Mouse (Mus musculus): ENCODE measurements at regions not wholly inside any gene's neighbourhood (a gene's known extent, or its start where the extent isn't known, plus 50 kb on each side); places are given as distances from the start of the nearest gene placed in this dataset.

DNA sequence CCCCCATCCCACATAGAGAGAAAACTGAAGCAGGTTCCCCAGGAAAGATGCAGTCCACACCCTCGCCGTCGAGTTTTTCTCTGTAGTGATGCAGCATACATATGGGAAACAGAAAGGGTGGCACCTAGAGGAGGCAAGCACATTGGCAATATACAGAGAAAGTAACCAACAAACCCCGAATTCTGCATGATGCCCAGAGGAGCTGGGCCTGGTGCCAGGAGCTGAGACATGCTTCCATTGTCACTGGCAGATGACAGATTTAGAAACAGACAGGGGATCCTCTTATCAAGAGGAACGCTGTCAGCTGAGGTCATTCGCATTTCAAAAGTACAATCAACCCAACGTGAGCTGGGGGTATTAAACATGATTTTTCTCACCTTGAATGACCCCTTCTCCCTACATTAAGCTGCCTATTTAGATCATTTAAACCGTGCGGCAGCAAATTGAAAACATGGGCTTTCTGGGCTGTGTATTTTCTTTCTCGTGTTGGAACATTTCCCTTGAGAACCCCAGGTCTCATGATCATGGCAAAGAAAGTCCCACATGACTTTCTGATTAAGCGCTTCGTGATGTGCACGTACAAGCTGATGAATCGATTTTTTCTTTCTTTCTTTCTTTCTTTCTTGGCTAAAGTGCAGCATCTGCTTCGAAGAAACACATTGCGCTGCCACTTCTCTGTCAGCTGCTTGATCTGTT, 118.4 kb upstream of the Rnaseh2b start:
- DNase-seq (ENCODE audit: low read depth, low spot score) = no peak

DNA sequence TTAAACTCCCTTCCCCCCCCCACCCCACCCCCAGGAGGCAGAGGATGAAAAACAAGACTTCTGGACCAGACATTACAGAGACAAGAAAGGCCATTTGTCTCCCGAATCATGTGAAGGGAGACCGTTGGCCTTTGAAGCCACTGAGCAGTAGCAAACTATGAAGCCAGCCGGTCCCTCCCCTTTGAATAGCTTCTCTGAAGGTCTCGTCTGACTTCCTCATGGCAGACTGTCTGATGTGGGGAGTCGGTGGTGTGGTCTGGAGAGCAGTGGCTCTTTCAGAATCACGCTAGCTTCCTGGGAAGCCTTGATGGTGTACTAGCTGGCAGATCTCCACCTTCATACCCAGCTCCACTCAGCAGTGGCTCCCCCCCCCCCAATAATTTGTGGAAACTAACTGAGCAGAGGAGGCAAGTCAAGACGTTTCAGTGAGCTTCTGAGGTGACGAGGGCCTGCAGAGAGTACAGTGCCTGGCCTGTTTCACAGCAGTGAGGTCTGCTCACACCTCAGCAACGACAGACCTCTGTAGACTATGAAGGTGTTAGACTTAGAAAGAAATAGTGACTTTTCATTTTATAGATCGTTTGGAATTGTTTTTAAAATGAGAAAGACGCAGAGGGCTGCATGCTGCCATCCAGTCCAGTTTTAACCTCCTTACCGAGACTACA, 116.9 kb upstream of the Rnaseh2b start:
- DNase-seq (ENCODE audit: low read depth, low spot score) = no peak

DNA sequence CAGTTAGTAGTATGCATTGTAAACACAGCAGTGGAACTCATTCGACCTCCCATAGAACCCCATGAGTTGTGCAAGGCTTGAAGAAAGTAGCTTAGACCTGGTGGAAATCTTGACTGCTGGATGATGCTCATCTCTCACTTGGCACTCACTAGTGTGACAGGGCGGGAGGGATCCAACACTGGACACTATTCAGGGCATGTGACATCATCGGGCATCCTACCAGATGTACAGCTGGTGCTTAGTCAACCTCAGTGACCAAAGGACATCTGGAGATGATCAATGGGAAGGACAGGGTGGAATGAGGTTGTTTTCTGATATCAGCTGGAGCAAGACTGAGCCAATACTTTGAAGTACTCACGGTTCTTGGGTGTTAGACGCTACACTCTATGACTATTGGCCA, 114.9 kb upstream of the Rnaseh2b start:
- DNase-seq (ENCODE audit: low read depth, low spot score) = no peak

DNA sequence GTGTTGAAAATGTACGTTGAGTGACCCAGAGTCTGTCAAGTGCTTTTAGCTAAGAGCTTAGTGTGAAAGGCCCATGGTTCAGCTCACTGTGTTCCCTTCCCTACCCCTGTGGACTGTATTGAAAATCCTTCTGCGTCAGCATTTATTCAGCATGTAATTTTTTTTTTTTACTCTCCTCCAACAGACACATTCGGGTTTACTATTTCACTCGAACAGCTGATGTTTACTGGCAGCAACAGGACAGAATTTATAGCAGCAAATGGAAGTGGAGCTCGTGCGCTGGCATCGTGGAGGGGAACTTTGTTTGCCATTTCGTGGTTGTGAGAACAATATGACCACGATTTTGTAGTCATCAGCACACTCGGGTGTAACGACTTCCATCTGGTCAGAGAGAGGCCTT, 105.0 kb upstream of the Rnaseh2b start:
- no peak for DNase-seq (ENCODE audit: low read depth, low spot score)

DNA sequence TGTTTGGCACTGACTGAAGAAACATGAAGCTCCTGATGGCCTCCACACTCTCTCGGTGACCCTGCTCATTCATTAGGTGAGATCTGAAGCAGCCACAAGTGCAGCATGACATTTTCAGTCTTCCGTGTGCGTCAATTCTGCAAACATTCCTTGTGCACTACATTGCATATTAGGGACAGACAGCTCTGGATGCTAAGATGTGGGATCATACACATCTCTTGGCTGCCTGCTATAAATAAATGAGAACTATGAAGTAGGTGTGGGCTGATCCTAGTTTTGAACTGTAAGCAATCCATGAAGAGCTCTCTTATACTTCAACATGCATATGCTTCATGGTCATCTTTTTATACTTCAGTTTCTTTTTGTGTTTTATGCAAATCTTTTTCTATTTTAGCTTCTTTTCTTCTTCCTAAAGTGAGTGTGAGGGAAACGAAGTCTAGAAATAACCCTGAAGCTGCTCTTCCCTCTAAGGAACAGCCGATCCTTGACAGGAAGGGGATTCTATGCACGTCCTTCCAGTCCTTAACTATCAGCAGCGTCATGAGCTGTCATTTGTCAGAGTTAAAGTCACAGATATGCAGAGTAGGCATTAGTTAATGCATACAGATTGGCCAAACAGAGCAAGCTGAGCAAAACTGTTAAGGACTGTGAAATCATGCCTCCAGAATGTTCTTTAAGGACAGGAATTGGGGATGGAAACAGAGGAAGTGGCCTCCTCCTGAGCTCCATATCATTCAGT, 104.1 kb upstream of the Rnaseh2b start:
- DNase-seq (ENCODE audit: low read depth, low spot score) = no peak

DNA sequence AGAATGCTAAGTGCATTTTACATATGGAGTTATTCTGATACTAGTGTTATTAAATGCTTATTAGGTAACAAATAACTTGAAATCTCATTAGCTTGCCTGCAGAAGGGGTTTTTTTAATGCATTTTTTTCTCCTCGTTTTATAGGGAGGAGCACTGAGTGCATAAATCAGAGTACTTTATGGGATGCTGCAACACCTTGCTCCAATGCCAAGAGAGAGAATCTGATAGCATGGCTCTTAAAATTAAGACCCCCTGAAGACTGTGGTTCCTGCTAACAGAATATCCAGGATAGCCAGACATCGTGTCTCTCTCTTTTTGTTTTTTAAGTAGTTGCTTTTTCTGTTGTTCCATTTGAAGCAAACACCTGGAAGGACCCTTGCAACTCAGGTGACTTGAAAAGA, 100.8 kb upstream of the Rnaseh2b start:
- no peak for DNase-seq (ENCODE audit: low read depth, low spot score)

DNA sequence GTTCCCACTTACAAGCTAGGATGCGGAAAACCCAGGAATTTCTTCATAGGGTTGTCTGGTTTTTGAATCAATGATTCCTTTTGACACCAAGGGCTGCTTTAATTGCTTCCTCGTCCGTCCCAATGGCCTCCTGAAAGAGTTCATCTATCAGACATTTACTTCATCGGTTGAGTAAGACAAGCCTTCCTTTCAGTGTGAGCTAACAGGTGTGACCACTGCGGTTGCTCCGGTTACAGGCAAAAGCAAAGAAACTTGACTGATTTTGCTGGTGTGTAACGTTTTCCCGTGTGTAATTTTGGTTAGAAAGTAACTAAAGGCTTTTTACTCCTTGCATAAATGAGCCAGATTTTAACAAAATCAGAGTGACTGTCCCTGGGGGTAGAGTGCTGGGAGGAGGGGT, 99.6 kb upstream of the Rnaseh2b start:
- DNase-seq (ENCODE audit: low read depth, low spot score) = peak; percentile 33

DNA sequence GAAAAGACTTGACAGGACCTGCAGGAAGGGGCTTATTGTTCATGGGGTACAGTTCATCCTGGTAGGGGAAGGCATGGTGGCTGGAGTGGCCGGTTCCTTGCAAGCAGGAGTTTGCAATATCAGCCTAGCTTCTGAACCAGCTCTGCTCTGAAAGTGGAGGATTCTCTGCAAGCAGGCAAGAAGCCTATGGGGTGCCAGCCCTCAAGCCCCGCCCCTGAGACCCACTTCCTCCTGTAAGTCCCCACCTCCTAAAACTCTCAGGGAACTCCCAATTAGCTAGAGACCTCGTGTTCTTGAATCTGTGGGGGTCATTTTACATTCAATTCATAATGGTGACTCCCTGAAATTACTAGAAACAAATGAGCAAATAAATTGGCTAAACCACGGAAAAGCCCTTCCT, 99.0 kb upstream of the Rnaseh2b start:
- no peak for DNase-seq (ENCODE audit: low read depth, low spot score)

DNA sequence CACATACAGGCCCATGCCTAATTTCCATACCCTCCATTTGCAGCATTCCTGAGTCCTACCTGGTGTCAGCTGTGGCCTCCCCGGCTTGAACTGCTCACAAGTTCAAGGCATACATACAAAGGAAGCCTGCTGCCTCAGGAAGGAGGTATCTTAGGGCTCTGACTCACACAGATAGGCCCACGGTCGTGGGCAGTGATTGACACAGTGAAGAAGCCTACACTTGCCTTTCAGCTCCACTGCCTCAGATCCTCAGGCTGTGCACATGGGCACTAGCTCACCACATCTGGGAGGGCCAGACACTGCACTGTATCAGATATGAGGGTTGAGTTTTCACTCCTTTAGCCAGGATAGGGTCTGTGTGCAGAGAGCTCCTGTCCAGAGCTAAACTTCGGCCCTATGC, 95.6 kb upstream of the Rnaseh2b start:
- no peak for DNase-seq (ENCODE audit: low read depth, low spot score)

DNA sequence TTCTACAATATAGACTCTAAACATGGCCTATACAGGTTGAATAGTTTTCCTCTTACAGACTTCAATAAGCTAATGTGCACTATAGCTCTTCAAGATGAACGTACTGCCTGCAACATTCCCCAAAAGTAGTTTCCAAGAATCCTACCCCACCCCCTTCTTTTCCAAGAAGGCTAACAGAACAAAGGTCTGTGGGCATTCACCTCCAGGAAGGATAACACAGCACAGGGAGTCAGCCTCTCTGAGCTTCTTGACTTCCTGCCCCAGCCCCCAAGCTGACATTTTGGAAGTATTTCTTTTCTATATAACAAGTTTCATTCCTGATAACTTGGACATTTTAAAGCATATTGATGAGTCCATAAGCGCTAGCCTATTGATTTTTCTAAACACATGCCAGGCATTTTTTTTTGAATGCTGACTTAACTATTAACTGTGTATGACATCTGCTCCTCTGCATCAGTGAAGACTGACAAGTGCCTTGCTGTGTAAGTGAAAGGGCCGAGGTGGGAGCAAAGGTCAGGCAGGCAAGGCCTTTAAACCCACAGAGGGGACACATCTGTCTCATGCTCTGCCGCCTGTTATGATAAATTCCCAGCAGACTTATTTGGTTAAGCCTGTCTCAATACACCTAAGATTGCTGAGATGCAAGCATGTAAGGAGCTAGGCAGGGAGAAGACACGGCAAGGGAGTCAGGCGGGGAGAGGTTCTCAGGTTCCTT, 93.8 kb upstream of the Rnaseh2b start:
- peak; percentile 39 for DNase-seq (ENCODE audit: low read depth, low spot score)

DNA sequence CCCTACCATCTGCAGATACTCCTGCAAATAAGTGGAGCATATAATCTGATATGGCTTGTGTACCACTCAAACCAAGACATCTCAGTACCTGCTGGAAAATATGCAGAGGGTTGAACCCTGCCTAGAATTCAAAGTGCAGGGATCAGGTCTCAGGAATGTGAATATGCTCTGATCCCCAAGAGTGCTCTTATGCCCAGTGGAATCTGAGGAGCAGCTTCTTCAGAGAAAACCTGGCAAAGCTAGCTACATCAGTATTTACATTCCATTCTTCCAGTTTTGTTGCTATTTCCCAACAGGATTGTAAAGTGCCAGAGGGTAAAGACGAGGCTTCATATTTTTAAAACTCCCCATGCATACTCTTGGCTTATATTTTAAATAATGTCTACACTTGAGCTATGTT, 77.3 kb upstream of the Rnaseh2b start:
- DNase-seq (ENCODE audit: low read depth, low spot score) = no peak

DNA sequence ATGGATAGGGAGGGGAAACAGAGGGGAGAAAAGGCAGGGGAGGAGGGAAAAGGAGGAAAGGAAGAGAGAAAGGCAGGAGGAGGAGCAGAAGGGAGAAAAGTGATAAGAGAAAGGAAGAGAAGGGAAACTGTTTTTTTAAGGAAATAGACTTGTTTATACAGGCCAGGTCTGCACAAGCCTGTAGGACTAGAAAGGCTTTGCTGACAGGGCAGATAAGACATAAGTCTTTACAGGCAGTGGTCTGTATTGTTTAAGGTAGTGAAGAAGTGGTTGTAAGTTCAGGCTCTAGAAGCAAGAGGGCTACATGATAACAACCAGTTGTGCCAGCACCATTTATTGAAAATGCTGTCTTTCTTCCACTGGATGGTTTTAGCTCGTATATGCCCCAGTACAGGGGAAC, 75.4 kb upstream of the Rnaseh2b start:
- DNase-seq (ENCODE audit: low read depth, low spot score) = no peak

DNA sequence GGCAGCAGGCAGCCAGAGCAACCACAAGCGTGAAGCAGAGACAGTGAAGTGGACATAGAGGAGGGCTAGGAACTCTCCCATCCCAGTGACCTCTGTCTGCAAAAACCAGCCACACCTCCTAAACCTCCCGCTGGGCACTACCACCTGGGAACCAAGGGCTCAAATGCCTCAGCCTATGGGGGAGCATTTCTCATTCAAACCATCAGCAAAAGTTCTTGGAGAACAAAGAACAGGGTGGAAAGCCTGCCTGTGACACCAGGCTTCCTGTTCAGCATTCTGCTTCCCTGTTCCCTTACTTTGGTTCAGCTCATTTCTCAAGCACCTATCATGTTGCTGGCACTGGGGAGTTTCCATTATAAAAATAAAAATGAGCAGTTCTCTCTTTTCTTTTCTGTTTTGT, 74.4 kb upstream of the Rnaseh2b start:
- no peak for DNase-seq (ENCODE audit: low read depth, low spot score)

DNA sequence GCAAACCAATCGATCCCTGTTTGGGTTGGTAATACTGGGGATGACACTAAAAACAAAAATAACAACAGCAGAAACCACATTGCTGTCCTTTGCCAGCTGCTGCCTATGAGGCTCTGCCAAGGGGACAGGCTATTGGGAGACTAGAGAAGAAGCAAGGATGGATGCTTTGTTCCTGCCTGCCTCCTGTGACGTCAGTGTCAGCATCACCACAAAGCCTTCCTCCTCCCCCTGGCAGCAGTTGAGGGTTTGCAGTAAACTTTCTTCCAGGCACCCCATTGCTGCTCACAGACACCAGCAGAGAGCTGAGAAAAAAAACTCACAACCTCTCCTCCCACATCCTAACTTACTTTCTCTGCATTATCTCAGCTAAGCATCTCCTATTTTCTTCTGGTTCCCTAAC, 73.7 kb upstream of the Rnaseh2b start:
- no peak for DNase-seq (ENCODE audit: low read depth, low spot score)

DNA sequence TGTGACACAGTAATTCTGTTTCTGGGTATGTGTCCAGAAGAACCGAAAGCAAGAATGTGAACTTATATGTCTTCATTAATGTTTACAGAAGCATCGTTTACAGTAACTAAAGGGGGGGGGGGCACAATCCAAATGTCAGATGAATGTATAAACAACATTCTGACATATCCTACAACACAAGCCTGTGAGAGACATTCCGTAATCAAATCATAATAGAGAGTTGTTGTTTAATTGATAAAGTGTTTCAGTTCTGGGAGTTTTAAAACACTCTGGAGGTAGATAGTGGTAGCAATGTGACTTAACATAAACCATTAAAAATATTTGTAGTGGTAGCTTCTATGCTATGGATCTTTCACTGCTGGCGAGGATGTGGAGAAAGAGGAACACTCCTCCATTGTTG, 71.6 kb upstream of the Rnaseh2b start:
- DNase-seq (ENCODE audit: low read depth, low spot score) = no peak
